Mouse (Mus musculus): ENCODE measurements at regions not wholly inside any gene's neighbourhood (a gene's known extent, or its start where the extent isn't known, plus 50 kb on each side); places are given as distances from the start of the nearest gene placed in this dataset.

GRCm38 (mm10) chr1:141322968-141323367, 1077.0 kb downstream of the Kcnt2 start:
- no peak for TF ChIP-seq CTCF (IDR thresholded peaks at IDR 0.05; ENCODE audit: borderline replicate concordance, insufficient read depth, low read depth, low read length)
- TF ChIP-seq POLR2A (IDR thresholded peaks at IDR 0.05; ENCODE audit: borderline replicate concordance, insufficient read depth, low read length): no peak

Data from cerebellum, adult 2 months (tissue).